Mouse (Mus musculus): ENCODE data around the gene Zbtb24.

DNA sequence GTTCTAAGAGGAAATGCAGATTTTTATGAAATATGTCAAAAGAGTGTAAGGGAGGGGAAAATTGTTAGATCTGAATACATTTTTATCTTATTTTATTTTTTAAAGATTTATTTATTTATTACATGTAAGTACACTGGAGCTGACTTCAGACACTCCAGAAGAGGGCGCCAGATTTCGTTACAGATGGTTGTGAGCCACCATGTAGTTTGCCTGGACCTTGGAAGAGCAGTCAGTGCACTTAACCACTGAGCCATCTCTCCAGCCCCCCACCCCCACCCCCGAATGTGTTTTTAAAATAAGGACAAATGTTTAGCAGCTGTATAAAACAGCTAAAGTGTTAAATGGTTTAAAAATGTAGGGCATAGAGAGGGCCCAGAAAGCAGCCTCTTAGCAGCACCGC lies 15.6 kb upstream of the Zbtb24 start:
- TF ChIP-seq CTCF (IDR thresholded peaks at IDR 0.05; ENCODE audit: low read depth) = peak; percentile 67
- no peak for TF ChIP-seq EP300 (IDR thresholded peaks at IDR 0.05; ENCODE audit: low read depth)

Data from liver, embryonic 14.5 days (tissue).